Mouse (Mus musculus): Measurements from ENCODE around the gene Ube4b.

Gene Ube4b

DNA sequence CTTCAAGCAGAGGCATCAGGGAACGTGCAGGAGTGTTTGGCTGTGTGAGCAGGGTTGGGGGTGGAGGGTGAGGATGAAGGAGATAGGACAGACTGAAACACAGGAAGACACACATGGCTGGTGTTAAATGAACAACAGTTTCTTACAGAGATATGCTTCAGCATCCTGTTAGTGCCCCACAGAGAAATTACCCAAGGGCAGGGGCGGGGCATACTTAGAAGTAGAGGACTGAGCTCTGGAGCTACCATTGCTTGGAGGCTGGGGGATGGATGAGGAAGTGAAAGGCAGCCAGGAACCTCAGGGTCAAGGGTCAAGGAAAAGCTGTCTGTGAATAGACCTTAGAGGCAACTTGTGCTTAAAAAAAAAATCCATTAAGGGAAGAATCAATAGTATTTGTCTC, 85.9 kb downstream of the Ube4b start:
- in situ Hi-C loops (cut with MboI, MseI): no loop called here

- in situ Hi-C loops (cut with MboI, MseI): no loop called here
These were observed 86.9 kb downstream of the Ube4b start for GRCm38 (mm10) chr4:149339426-149340214.

DNA sequence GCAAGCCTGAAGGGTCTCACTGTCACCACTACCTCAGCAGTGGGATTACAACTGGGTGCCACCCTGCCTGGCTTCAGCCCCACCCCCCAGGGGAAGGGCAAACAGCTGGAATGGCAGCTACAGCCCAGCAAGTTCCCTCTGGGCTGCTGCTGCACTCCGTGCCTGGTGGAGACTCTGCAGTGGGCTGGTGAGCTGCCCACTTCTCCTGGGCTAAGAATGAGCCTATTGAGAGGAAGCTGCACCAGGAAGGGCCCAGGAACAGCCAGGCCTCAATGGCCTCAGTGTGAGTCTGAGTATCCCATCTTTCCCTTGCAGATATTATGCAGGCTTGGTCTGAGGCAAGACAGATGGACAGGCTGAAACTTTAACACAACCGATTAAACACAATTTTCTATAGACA, 88.4 kb downstream of the Ube4b start:
- in situ Hi-C loops (cut with MboI, MseI): no loop called here

DNA sequence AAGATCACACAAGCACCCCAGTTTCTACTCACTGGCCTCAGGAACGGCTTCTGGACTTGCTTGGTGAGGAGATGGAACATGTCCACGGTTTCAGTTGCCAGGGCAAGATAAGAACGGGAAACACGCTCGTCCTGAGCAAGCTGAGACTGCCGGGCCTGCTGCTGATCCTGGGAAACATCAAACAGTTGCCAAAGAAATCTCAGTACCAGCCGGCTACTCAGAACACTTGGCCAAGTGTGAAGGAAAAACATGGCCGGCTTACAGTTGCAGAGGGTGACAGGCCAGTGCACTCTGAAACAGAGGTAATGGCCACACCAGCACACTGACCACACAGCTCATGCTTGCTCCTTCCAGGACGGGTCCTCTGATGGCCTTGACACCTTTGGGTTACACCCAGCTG, 89.2 kb downstream of the Ube4b start:
- in situ Hi-C loops (cut with MboI, MseI): no loop called here

DNA sequence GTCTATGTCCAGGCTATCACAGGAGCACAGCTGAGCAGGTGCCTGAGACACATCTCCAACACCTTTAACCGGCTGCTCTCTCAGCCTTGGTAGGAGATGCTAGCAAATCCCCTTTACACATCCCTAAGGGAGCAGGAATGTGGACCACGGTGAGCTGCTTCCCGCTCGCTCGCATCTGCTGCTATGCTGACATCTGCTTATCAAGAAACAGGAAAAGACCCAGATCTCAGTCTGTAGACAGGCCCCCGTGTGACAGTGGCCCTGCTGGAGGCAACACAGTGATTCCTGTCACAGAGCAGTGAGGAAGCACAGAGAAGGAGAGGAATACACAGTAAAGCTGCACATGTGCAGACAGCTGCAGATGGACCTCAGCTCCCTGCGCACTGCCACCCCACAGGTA, 90.2 kb downstream of the Ube4b start:
- in situ Hi-C loops (cut with MboI, MseI): no loop called here

DNA sequence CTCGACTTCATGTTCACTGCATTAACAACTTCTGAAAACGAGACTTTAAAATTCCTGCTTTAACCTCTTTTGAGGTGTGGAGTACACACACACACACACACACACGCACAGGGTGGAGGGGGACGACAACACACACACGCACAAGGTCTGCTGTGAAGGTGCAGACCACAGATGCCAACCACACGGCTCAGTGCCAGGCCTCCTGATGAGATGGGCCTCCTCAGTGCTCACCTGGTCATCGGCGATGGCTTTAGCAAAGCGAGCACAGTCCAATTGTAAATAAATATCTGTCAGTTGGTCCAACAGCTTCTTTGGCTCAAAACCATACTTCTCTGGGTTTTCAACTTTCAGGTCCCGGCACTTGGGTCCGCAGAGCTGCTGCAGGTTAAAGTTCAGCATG, 91.7 kb downstream of the Ube4b start:
- in situ Hi-C loops (cut with MboI, MseI): no loop called here

GRCm38 (mm10) chr4:149332726-149333125, 93.8 kb downstream of the Ube4b start:
- in situ Hi-C loops (cut with MboI, MseI): no loop called here

GRCm38 (mm10) chr4:149330495-149330894, 96.1 kb downstream of the Ube4b start:
- in situ Hi-C loops (cut with MboI, MseI): no loop called here

DNA sequence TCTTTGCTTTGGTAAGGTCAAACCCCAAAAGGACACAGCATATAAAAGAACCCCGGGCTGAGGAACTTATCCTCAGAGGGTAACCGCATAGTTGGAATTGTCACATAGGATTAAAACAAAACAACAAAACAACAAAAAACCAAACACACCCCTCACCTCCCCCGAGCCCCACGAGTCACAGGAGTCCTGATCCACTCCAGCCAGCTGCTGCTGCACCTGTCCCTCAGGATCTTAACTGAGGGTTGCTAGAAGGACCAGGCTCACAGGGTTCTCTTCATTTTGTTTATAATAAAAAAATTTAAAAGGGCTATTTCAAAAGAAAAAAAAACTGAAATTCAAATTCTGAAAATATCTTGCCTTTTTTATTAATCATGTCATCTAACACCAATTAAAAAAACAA, 97.8 kb downstream of the Ube4b start:
- in situ Hi-C loops (cut with MboI, MseI): no loop called here

- in situ Hi-C loops (cut with MboI, MseI): no loop called here
These were observed 99.3 kb downstream of the Ube4b start for GRCm38 (mm10) chr4:149327281-149327680.

DNA sequence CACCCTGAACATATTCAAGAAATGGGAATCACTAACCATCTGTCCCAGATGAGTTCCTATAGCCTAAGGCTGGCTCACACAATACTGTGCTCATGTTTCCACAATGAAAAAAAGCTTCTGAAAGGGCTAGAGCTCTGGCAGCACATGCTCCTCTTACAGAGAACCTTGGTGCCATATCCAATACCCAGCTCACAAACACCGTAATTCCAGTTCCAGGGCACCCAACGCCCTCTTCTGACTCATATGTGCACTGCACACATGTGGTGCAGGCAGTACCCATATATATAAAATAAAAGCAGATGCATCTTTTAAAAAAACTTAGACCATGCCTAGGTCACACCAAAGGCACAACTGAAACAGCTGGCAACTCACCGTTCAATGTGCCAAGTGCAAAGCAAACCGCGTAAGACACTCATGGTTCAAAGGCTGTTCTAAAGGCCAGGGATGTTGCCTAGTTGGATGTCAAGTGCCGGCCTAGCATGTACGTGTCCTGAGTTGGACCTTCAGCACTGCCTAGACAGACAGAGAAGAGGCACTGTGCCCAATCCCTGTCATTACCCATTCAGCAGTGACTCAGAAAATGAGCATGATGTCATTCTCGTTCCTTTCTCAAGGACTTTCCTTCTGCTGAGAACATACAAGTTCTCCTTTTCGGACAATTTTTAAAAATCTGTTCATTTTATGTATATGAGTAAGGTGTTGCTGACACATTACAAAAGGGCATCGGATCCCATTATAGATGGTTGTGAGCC, 101.0 kb downstream of the Ube4b start:
- in situ Hi-C loops (cut with MboI, MseI): no loop called here

- in situ Hi-C loops (cut with MboI, MseI): no loop called here
These were observed 102.8 kb downstream of the Ube4b start for GRCm38 (mm10) chr4:149323730-149324129.

GRCm38 (mm10) chr4:149322718-149323117, 103.8 kb downstream of the Ube4b start:
- in situ Hi-C loops (cut with MboI, MseI): no loop called here

- in situ Hi-C loops (cut with MboI, MseI): no loop called here
These were observed 104.3 kb downstream of the Ube4b start for GRCm38 (mm10) chr4:149322286-149322685.

- in situ Hi-C loops (cut with MboI, MseI): no loop called here
These were observed 107.5 kb downstream of the Ube4b start for GRCm38 (mm10) chr4:149319088-149319487.

DNA sequence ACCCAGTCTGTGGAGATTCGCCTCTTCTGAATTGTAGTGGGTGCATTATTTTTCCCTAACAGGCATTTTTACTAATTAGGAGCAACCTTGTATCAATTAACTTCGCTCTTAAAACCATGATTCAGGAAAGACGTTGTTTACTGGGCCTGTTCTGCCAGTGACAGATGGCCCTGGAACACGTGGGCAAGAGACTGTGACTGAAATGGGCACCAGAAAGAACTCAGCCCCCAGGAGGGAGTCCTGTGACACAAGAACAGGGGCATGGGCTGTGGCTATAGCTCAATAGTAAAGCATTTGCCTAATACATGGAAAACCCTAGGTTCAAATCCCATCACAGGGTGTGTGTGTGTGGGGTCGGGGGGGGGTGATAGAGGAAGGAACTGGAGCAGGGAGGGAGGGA, 109.2 kb downstream of the Ube4b start:
- in situ Hi-C loops (cut with MboI, MseI): no loop called here

GRCm38 (mm10) chr4:149314275-149314837, 112.2 kb downstream of the Ube4b start:
- in situ Hi-C loops (cut with MboI, MseI): no loop called here

GRCm38 (mm10) chr4:149313558-149314253, 112.8 kb downstream of the Ube4b start:
- in situ Hi-C loops (cut with MboI, MseI): no loop called here

- in situ Hi-C loops (cut with MboI, MseI): no loop called here
These were observed 114.6 kb downstream of the Ube4b start for GRCm38 (mm10) chr4:149311996-149312395.

DNA sequence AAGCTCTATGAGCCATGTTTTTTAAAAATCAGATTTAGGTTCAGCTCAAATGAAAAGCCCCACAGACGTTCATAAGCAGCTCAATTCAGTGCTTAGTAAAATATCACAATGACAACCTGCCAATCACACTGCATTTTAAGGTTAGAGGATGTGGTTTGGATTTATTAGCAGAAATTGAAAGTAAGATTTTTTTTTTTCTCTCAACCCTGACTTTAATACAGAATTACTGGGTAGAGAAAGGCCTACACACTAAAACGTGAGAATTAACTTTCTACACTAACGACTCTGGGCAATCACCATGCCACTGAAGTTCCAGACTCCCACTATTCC, 118.1 kb downstream of the Ube4b start:
- in situ Hi-C loops (cut with MboI, MseI): no loop called here

GRCm38 (mm10) chr4:149307596-149308490, 118.7 kb downstream of the Ube4b start, which contains the start of gene Kif1b:
TSS of gene Kif1b (minus strand) at chr4:149307693.
- in situ Hi-C loops (cut with MboI, MseI): no loop called here

All from T-helper 1 cell (primary cell).